Mouse (Mus musculus) intestine, embryonic 16.5 days (tissue): ENCODE measurements at regions not wholly inside any gene's neighbourhood (a gene's known extent, or its start where the extent isn't known, plus 50 kb on each side); places are given as distances from the start of the nearest gene placed in this dataset.

Experiments
- ATAC-seq: fragments of 200-750 bp; cut with Nextera tagmentation; 2 replicates; pipeline ENCODE4 v1.8.0; 2017; ENCODE audit warnings: moderate TSS enrichment, moderate library complexity
- H3K27ac ChIP-seq: fragments of 300-500 bp; sonication (generic); 2 replicates; pipeline ENCODE4 v1.5.1; 2014; ENCODE audit warnings: mild to moderate bottlenecking, low read length
- H3K27me3 ChIP-seq: fragments of 300-500 bp; sonication (generic); replicated peaks from 2 replicates; pipeline ENCODE4 v1.6.1; 2014; ENCODE audit warnings: low read length, control low read depth, mixed read lengths; ENCODE audit not compliant: control insufficient read depth, insufficient read depth
- H3K36me3 ChIP-seq: fragments of 300-500 bp; sonication (generic); 2 replicates; pipeline ENCODE4 v1.6.1; 2014; ENCODE audit warnings: low read length, control low read depth; ENCODE audit not compliant: control insufficient read depth, insufficient read depth
- H3K4me1 ChIP-seq: fragments of 300-500 bp; sonication (generic); 2 replicates; pipeline ENCODE4 v1.6.1; 2014; ENCODE audit warnings: low read length, control low read depth, mixed read lengths; ENCODE audit not compliant: control insufficient read depth, insufficient read depth
- H3K4me2 ChIP-seq: fragments of 300-500 bp; sonication (generic); 2 replicates; pipeline ENCODE4 v1.6.1; 2014; ENCODE audit warnings: low read depth, low read length, control low read depth
- H3K4me3 ChIP-seq: fragments of 300-500 bp; sonication (generic); 2 replicates; pipeline ENCODE4 v1.5.1; 2014; ENCODE audit warnings: mild to moderate bottlenecking, low read length
- H3K9ac ChIP-seq: fragments of 300-500 bp; sonication (generic); 2 replicates; pipeline ENCODE4 v1.6.1; 2014; ENCODE audit warnings: low read depth, low read length
- H3K9me3 ChIP-seq: fragments of 300-500 bp; sonication (generic); 2 replicates; pipeline ENCODE4 v1.6.1; 2016; ENCODE audit warnings: low read length, control low read depth; ENCODE audit not compliant: control insufficient read depth
- WGBS: fragments of 180-500 bp; shearing (Covaris S2); extraction: QIAGEN DNeasy Blood & Tissue Kit; methylation state at CpG from one replicate; pipeline ENCODE4 v1.1.7; 2014; 5-methylcytosine and 5-hydroxymethylcytosine counted together

DNA sequence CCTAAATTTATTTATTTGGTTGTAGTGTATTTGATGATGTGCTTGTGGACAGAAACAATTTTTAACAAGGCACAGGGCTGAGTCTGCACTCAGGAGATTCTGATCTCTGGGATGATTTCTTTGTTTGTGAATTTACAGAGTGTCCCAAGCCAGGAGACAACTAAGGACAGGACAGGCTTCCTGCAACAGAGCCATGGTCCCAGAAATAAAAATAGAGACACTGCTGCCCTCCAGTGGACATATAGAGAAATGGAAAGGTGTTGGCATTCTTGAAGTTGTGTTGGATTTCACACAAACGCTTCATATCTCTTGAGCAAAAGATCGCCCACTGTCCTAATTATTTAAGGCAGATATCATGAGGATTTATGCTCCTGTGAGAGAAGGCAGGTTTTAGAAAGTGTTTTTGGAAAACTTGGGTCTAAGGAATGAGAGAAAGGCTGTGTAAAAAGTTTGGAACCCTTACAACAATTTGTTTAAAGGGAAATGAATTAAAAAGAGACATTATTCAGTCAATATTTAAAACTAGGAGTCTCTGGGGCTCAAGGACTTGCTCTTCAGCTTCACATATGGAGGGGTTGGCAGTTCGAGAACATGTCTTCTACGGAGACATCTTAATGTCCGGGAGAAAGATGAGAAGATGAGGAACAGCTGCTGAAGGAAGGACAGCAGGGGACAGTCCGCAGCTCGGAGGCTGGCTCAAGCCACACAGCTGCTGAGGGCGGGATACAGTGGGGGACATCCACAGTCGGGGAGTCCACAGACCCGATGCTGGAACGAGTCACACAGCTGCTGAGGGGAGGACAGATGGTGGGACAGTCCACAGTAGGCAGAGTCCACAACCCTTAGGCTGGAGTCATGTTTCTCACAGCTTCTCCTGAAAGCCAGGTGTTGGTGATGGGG is 263.5 kb downstream of the Ankrd50 start:
- Histone ChIP-seq H3K27ac (peak overlapping the region; percentile 10; the same call in 1 of the 2 replicates), H3K27me3 (no peaks in the 10 kb centered on the region), H3K4me2 (no peak overlapping the region), H3K36me3 (no peaks in the 10 kb centered on the region), H3K9me3 (no peaks in the 10 kb centered on the region), H3K4me3 (no peak overlapping the region), H3K9ac (no peak overlapping the region), H3K4me1 (no peaks in the 10 kb centered on the region)
- ATAC-seq: peak; percentile 63
- WGBS: 39% methylated on average over 11 of the region's 11 CpGs

DNA sequence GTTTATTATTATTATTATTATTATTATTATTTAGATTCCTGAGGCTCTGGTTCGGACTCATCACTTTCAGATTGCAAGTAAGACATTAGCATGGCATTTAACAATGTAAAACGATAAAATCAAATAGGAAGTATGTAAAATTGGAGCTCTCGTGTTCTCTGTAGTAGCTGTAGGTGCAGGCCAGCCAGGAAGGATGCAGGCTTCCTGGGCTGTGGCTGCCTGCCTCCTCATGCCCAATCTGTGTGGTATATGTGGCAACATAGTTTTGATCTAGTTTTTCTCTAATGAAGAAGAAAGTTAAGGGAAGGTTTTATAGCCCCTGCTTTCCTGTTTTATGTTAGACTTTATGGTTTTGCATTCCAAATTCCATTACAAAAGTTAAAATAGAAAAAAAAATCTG is 275.6 kb downstream of the Ankrd50 start:
- Histone ChIP-seq H3K9ac (no peak overlapping the region), H3K4me2 (no peak overlapping the region), H3K9me3 (no peaks in the 10 kb centered on the region), H3K36me3 (no peaks in the 10 kb centered on the region), H3K27me3 (no peaks in the 10 kb centered on the region), H3K4me1 (no peaks in the 10 kb centered on the region), H3K4me3 (no peak overlapping the region), H3K27ac (no peak overlapping the region)
- WGBS: 78% methylated on average over 3 of the region's 3 CpGs
- no peak for ATAC-seq

DNA sequence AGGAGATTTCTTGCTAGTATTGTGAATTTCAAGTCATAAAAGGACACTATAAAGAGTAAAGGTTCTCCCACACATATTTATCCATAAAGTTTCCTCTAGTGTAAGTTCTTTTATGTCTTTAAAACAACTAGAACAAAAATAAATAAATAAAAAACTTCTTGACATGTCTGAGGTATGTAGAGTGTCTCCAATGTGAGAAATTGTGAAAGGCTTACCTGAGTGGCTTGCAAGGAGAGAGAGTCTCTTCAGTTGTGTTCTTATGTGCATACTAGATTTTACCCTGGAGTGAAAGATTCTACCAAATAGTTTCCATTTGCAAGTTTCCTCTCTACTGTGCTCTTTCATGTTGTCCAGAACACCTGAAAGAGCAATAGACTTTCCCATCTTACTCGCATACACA is 276.8 kb downstream of the Ankrd50 start:
- H3K9me3 ChIP-seq: no peaks in the 10 kb centered on the region
- no peak overlapping the region for H3K27ac ChIP-seq
- H3K4me2 ChIP-seq: no peak overlapping the region
- no peaks in the 10 kb centered on the region for H3K27me3 ChIP-seq
- H3K4me3 ChIP-seq: no peak overlapping the region
- H3K9ac ChIP-seq: no peak overlapping the region
- 86% methylated on average over 1 of the region's 1 CpGs for WGBS
- ATAC-seq: no peak
- H3K36me3 ChIP-seq: no peaks in the 10 kb centered on the region
- H3K4me1 ChIP-seq: no peaks in the 10 kb centered on the region

GRCm38 (mm10) chr3:38201861-38202656 is 282.6 kb downstream of the Ankrd50 start:
- no peaks in the 10 kb centered on the region for H3K27me3 ChIP-seq
- H3K4me3 ChIP-seq: no peak overlapping the region
- peak; percentile 46; the same call in 1 of the 2 replicates for ATAC-seq
- no peaks in the 10 kb centered on the region for H3K36me3 ChIP-seq
- no peak overlapping the region for H3K9ac ChIP-seq
- no peak overlapping the region for H3K4me2 ChIP-seq
- no peaks in the 10 kb centered on the region for H3K4me1 ChIP-seq
- H3K9me3 ChIP-seq: no peaks in the 10 kb centered on the region
- H3K27ac ChIP-seq: no peak overlapping the region
- 66% methylated on average over 10 of the region's 10 CpGs for WGBS

GRCm38 (mm10) chr3:38194001-38194400 is 290.6 kb downstream of the Ankrd50 start:
- Histone ChIP-seq H3K4me3 (no peak overlapping the region), H3K27me3 (no peaks in the 10 kb centered on the region), H3K9ac (no peak overlapping the region), H3K9me3 (no peaks in the 10 kb centered on the region), H3K4me1 (no peaks in the 10 kb centered on the region), H3K27ac (no peak overlapping the region), H3K4me2 (no peak overlapping the region), H3K36me3 (no peaks in the 10 kb centered on the region)
- no peak for ATAC-seq
- WGBS: 76% methylated on average over 4 of the region's 4 CpGs

GRCm38 (mm10) chr3:38187406-38187896 is 297.2 kb downstream of the Ankrd50 start:
- H3K27me3 ChIP-seq: no peaks in the 10 kb centered on the region
- H3K4me3 ChIP-seq: no peak overlapping the region
- no peaks in the 10 kb centered on the region for H3K36me3 ChIP-seq
- H3K4me2 ChIP-seq: no peak overlapping the region
- no peaks in the 10 kb centered on the region for H3K4me1 ChIP-seq
- H3K9ac ChIP-seq: no peak overlapping the region
- no peaks in the 10 kb centered on the region for H3K9me3 ChIP-seq
- H3K27ac ChIP-seq: no peak overlapping the region
- no peak for ATAC-seq
- WGBS: 73% methylated on average over 3 of the region's 3 CpGs

DNA sequence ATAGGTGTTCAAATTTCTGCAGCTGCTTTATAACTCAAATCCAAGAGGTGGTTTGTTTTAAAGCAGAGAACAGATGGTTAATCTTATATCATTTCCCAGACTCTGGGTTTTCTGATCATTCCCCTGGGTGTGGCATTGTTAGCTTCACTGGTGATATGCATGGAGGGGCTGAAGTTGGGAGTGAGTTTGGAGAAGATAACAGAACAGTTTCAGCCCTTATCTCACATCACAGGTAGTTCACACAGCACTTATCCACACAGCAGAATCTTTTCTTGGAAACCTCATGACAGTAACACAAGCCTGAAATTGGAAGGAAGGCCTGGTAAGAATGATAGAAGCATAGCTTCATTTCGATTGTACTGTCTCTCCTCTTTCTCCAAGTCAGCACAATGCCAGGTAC is 298.1 kb downstream of the Ankrd50 start:
- Histone ChIP-seq H3K4me2 (no peak overlapping the region), H3K4me3 (no peak overlapping the region), H3K27ac (no peak overlapping the region), H3K9me3 (no peaks in the 10 kb centered on the region), H3K9ac (no peak overlapping the region), H3K4me1 (no peaks in the 10 kb centered on the region), H3K36me3 (no peaks in the 10 kb centered on the region), H3K27me3 (no peaks in the 10 kb centered on the region)
- 91% methylated on average over 1 of the region's 1 CpGs for whole genome bisulfite sequencing
- no peak for ATAC-seq

DNA sequence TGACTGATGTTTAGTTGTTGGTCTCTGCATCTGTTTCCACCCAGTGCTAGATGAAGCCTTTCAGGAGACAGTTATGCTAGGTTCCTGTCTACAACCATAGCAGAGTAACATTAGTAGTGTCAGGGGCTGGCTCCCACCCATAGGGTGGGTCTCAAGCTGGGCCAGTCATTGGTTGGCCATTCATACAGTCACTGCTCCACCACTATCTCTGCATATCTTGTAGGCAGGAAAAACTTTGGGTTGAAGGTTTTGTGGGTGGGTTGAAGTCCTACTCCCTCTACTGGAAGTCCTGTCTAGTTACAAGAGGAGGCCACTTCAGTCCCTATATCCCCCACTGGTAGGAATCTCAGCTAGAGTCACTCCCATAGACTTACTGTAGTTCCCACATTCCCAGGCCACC is 306.3 kb downstream of the Ankrd50 start:
- Histone ChIP-seq H3K4me2 (no peak overlapping the region), H3K27ac (no peak overlapping the region), H3K4me1 (no peaks in the 10 kb centered on the region), H3K27me3 (no peaks in the 10 kb centered on the region), H3K9me3 (no peaks in the 10 kb centered on the region), H3K4me3 (no peak overlapping the region), H3K9ac (no peak overlapping the region), H3K36me3 (no peaks in the 10 kb centered on the region)
- no peak for ATAC-seq

DNA sequence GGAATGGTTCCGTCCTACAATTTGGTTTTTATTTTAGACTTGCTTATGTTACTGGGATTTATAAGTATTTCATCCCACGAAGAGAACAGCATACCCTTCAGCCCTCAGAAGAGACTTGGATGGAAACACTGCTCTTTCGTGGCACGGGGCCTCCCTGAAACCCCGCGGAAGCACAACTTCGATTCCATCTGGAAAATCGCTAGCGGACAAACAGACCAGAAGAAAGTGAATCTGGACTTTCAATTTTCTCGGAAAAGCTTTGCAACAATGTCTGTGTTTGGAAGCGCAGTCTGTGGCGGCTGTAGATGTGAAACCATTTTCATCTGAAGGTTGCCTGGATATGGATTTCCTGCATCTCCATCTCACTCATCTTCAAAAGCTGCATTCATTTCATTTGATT is 308.7 kb downstream of the Ankrd50 start:
- Histone ChIP-seq H3K27ac (no peak overlapping the region), H3K27me3 (no peaks in the 10 kb centered on the region), H3K4me2 (no peak overlapping the region), H3K9me3 (no peaks in the 10 kb centered on the region), H3K4me3 (no peak overlapping the region), H3K9ac (no peak overlapping the region), H3K4me1 (no peaks in the 10 kb centered on the region), H3K36me3 (no peaks in the 10 kb centered on the region)
- no peak for ATAC-seq
- 68% methylated on average over 12 of the region's 12 CpGs for WGBS
